Mouse (Mus musculus): ENCODE measurements around the gene Itpr1.

- no peak for TF ChIP-seq CTCF (IDR thresholded peaks at IDR 0.05; ENCODE audit: low read depth)
- no peak for TF ChIP-seq EP300 (optimal IDR thresholded peaks at IDR 0.05)
Measured at GRCm38 (mm10) chr6:108206914-108207566, 5.9 kb upstream of the Itpr1 start.
